Mouse (Mus musculus): ENCODE data around the gene Timp4.
"Not testable (repeated sequence)": the region's sequence is repeated elsewhere in the genome, so short reads cannot be mapped to it uniquely, and the experiment has no call there.

Gene Timp4

DNA sequence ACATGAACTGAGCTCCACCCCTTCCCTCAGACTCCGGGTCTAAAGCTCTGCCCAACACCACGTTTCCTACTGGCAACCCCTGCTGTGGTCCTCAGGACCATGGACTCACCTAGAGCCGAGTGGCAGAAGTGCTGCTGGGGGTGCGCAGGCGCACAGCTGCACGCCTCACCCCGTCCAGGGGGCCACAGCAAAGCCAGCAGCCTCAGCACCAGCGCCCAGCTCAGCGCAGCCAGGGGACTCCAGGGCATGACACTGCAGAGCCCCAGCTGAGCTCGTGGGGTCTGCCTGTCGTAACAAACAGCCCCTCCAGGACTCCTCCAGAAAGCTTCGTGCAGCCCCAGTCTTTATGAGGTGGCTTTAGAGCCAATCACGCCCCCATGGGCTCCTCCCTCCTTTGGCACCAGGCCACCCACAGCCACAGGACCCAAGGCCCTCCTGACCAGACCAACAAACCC, 447 bp downstream of the Timp4 start:
- DNase-seq (ENCODE audit: low spot score): no peak

DNA sequence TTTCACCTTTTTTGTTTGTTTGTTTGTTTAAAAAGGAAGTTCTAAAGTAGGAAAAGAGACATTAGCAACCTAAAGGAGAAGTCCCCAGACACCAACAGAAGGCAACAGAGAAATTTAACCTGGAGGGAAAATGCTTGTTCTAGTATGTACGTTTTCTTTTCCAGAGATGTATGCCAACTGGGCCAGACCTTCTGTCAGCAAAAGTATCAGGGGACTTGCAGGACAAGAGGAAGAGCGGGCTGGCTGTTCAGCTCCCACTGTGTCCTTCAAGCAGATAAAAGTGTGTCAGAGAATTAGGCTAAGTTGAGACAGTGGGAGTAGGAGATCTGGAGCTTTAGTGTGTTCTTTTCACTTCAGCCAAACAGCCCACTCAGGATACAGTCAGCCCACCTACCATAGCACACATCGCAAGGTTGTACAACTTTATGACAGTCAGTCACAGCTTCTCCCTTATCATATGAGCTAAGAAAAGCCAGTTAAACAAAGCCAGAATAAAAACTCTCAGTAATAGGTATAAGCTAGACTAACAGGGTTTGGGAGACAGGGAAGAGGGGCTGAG, 6.4 kb downstream of the Timp4 start:
- DNase-seq (ENCODE audit: low spot score): no peak

DNA sequence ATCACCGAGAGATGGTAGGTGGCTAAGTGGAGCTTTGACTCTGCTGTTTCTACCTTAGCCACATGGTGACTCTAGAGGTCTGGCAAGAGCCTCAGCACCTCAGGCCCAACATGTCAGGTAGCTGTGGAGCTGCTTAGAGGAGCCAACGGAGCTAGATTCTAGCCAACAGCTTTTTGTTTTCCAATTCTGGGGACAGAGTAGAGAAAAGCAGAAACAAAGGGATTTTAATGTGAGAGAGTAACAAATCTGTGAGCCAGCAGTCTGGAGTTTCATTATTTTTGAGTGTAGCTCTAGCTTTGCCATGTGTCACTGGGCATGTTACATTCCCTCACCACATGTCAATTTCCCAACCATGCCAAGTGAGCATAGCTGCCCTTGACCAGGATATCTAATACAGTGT, 7.8 kb downstream of the Timp4 start:
- DNase-seq (ENCODE audit: low spot score): no peak

DNA sequence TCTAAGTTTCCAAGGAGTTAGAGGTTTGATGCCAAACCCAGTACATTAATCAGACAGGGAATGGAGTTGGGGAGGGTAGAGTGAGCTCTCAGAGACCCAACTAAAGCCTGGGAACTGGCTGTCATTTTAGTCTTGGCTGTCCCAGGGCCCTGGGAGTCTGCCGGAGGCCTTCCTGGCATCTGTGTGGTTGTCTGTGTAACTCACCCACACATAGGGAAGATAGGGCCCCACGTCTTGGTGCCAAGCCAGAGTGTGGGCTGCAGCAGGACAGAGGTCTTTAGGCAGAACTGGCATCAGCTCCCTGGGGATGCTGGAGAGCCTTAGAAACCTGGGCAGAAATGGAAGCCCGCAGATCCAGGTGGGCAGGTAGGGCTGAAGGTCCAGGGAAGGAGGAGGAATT, 10.1 kb downstream of the Timp4 start:
- DNase-seq (ENCODE audit: low spot score): no peak

DNA sequence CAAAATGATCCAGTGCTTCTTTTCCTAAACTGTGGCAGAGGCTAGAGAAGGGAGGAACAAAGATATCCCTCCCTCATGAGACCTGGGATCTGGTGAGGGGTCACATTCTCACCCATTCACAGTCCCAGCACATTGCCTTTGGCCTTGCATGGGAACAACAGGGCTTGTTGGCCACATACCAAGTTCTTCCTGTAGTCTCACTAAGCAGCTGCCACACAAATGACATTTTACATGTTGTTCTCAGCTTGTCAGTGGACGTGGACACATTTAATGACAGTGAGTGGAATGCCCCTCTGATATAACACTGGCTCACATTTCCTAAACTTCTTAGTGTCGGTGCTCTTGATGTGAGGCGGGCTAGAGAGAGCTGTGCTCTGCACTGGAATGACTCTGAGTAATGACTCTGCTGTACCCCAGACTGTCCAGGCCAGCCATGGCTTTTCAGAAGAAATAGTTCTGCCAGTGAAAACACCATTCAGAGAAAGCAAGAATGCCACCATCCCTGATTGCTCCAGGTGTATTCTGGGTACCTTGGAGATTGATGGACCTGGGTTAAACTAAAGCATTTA, 10.8 kb downstream of the Timp4 start:
- no peak for DNase-seq (ENCODE audit: low spot score)

DNA sequence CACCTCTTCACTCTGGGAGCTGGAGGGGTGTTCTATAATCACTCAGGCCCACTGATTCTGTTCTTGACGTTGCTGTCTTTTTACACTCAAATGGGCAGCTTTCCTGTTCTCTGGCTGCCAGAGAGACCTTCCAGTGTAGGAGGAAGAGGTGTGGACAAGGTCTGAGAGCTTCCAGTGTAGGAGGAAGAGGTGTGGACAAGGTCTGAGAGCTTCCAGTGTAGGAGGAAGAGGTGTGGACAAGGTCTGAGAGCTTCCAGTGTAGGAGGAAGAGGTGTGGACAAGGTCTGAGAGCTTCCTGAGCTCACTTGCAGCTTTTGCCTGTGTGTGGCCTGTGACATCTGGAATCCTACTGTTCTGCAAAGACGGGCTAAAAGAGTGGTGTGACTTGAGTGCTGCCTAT, 11.6 kb downstream of the Timp4 start:
- not testable (repeated sequence) for DNase-seq (ENCODE audit: low spot score)

DNA sequence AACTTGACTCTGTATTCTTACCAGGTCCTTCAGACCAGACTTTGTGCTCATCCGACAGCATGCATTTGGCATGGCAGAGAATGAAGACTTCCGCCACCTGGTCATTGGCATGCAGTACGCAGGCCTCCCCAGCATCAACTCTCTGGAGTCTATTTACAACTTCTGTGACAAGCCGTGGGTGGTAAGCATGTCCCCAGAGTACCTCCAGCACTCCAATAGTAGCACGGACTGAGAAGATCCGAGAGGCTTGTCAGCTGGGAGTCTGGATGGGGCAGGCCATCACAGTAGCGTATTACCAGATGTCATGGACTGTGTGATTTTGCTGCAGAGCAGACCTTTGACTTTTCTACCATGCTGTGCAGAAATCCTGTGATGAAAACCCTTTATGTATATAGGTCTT, 12.7 kb downstream of the Timp4 start:
- DNase-seq (ENCODE audit: low spot score): no peak

DNA sequence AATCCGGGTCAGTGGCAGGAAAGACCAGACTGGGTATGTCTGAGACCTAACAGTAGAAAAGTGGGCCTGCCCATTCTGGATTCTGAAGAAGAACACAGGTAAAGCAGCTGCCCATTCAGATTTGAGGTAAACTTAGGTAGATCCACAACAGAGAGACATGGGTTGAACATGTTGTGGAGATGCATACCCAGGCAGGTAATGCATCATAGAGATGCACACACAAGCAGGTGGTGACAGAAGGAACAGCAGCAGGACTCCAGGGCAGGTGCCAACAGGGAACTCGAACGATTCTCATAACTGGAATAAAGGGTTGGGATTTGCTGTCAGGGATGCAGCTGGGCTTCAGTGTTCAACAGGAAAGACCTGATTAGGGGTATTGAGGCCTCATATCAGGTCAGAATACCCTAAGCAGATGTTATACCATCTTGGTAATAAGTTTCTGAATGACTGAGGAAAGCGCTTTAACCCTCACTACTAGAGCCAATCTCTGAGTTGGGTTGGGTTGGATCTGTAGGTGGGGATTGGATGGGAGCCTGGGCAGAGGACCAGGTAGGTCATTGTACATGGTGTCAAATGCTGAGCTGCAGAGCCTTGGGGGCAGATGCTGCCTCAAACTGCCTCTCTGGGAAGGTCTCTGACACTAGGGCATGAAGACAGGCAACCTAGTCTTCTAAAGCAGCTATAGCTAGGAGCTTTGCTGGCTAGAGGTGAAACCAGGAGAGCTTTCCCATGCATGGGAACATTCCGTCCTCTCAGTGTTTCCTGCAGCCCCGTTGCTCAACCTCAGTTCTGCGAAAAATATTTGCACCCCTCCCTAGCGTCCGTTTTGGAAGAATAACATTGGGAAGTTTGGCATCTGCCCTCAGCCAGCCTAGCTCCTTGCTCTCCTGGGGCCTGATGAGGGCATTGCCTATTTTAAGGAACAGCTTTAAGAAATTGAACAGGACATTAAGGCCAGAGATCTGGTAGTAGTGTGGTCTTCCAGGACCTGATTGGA, 13.7 kb downstream of the Timp4 start:
- DNase-seq (ENCODE audit: low spot score): no peak

DNA sequence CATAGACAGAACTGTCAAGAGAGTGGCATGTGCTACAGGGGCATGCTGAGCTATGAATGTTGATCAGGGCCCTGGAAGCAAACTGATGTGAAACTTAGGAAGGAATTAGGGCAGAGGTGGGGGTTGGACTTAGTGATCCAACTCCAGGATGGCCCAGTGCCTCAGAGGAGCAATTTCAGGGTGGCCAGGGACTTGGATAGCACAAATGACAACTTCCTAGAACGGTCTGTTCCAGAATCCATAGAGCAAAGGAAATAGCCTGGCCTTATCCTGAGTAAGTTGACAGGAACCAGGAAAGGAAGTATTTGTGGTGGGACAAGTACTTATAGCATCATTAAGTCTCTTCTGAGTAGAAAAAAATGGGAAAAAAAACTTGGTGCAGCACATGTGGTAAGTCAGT, 19.4 kb downstream of the Timp4 start:
- DNase-seq (ENCODE audit: low spot score): no peak

DNA sequence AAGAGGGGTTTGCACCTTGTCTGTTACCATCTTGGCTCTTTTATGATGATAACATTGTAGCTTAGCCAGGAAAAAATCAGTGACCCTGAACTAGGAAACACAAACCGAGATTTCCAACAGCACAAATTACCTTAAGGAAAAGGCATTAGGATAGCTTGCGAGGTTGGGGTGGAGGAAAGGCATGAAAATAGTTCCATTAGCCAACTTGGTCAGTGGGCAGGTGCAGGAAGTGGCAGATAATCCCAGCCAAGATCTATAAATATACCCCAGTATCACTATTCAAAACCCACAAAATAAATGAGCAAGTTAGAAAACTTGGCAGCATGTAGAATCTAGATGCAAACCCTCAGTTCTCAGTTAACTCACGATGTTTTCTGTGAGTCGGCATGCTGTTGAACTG, 20.2 kb downstream of the Timp4 start:
- no peak for DNase-seq (ENCODE audit: low spot score)

DNA sequence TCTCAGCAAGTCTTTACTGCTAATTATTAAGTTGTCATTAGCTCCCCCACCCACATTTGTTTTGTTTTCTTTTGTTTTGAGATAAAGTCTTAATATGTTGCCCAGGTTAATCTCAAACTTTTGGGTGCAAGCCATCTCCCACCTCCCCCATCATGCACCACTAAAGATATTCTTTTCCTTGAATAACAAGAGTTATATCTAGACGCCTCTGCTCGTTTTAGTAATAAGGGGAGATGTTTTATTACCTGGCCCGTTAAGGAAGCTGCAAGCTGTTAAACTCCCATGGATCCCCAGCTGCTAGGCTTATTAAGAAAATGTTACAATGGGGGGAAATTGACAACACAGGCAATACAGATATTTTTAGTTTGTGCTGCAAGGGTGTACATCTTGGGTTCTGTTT, 21.4 kb downstream of the Timp4 start:
- no peak for DNase-seq (ENCODE audit: low spot score)

DNA sequence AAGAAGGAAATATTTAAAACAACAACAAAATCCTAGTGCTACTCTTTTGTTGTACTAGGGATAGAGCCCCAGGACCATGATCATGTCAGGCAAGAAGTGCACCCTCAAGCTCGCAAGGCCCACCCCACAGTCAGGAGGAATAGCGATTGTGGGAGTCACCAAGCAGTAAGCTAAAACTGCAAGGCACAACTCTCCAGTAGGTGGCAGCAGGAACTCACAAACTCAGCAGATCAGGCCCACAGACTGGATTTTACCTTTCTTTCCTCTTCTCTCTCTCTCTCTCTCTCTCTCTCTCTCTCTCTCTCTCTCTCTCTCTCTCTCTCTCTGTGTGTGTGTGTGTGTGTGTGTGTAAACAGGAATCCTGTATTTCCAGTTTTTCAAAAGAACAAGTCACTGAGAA, 24.5 kb downstream of the Timp4 start:
- peak; percentile 38 for DNase-seq (ENCODE audit: low spot score)

DNA sequence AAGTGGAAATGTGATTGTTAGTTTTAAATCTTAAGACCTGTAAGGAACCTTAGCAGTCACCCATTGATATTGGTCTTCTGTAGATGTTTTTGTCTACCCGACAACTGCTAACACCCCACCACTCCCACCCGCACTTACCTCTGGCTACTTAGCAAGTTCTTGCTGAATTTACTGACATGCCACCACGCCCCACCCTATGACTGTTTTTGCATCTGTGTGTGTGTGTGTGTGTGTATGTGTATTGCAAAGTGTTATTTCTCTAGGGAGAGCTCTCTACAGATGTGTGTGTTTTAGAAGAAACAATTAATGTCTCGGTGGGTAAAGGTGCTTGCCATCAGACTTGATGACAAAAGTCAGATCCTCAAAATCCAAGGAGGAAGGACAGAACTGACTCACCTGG, 25.0 kb downstream of the Timp4 start, which contains the start of gene Gm17482:
Gm17482 (plus strand) TSS at position 301 of the 400 bp plus-strand sequence.
- DNase-seq (ENCODE audit: low spot score): no peak

DNA sequence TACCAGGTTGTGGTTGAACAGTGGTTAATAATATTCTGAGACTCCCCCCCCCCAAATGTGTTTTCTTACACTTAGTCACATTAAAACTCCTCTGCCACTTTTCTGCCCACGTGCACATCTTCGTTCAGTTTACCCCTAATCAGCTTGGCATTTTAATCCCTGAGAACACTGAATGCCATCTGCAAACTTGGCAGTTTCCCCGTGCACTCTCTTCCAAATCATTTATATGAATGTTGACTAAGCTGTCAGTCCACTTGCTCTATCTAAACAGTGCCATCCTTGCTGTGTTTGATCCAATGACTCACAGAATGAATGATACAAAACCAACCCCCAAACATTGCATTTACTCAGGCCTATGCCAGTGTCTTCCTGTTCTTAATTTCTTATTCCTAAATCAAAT, 26.5 kb downstream of the Timp4 start:
- DNase-seq (ENCODE audit: low spot score): no peak

DNA sequence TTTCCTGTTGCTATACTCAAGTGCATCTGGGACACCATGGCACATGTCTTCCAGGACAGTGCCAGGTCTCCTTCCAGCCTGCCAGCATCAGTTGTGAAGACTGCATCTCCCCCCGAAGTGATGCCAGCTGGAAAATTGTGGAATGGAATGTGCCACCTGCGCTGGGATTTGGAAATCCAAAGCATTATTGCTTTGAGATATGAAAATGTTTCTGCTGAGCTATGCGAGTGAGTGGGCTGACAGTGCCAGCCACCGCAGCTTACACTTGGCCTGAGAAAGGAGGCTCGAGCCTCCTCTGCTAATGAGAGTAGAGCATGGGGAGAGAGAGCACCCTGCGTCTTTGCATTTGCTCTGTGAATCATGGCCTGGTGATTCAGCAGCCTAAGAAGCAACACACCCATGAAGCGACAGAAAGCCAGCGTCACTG, 30.8 kb downstream of the Timp4 start:
- no peak for DNase-seq (ENCODE audit: low spot score)

DNA sequence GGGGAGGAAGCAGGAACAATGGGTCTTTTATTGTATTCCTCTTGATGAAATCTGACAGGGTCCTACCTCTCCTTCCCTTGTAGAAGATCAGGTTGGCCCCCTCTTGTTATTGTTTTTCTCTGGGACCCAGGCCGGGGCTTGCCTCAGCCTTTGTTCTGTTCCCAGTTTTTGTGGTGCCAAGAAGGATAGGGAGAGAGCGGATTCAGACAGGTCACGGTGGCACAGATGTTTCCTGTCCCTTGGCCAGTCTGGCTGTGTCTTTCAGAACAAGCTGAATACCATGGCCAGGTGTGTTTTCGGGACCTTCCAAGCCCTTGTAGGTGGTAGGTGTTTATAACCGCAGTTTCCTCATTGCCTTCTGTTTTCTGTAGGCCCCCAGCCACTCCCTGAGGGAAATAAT, 38.9 kb downstream of the Timp4 start:
- no peak for DNase-seq (ENCODE audit: low spot score)

DNA sequence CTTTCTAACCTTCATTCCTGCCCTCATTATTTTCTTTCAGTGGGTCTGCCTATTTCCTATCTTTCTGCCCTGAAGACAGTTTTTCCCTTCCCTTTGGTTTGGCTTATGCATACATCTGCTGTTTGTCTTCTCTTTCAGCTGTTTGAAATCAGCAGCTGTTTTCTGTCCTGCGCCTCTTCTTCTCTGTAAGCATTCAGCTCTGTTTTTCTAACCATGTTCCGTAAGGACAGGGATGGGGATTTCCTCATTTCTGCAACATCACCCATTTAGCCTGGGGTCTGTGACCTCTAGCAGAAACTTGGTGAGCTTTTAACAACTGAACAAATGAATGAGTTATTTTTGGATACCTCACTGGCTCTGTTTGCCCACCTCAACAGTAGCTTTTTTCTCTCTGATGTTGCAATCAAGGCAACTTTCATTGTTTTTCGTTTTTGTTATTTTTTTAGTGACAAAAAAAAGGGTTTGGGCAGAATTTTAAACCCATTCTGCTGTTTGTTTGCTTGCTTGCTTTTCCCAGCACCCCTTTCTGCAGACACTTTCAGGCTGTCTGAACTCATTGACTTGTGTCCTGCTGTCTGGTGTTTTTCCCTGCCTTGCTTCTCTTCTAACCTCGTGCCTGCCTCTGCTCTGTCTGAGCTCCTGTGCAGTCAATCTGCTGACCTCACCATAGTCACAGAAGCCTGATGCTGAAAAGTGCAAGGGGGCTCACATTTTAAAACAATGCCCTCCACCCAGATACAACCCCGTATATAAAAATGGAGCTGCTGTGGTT, 39.7 kb downstream of the Timp4 start:
- DNase-seq (ENCODE audit: low spot score): no peak

DNA sequence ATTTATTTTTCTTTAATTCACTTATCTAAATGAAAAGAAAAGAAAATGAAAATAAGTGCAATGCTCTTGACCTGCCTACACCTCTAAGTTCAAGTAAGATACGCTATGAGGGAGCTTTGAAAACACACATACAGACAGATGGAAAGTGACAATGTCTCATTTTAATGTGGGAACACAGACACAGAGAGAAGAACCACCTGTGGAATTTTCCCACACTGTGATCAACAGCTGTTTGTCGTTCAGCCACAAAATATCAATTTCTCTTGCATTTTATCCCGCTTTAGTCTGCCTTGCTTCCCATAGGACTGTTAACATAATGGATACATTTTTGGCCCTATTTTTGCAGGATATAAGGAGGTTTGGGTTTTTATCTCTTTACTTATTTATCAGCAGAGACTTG, 41.2 kb downstream of the Timp4 start:
- DNase-seq (ENCODE audit: low spot score): no peak

DNA sequence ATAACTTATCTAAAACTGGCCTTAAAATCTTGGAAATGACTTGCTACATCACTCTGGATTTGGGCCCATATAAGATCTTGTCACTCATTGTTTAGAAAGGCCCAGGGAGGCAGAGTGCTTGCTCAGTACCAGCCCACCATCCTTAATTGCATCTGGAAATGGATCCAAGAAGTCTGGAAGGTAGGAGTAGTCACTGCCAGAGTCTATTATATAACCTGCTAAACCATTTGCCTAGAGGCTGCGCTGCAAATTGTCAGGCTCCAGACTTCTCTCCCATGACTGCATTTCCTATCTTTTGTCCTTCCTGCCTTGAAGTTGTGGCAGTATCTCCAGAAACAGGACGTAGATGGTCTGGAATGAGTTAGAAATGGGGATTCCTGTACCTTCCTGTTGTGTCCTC, 41.8 kb downstream of the Timp4 start:
- no peak for DNase-seq (ENCODE audit: low spot score)

DNA sequence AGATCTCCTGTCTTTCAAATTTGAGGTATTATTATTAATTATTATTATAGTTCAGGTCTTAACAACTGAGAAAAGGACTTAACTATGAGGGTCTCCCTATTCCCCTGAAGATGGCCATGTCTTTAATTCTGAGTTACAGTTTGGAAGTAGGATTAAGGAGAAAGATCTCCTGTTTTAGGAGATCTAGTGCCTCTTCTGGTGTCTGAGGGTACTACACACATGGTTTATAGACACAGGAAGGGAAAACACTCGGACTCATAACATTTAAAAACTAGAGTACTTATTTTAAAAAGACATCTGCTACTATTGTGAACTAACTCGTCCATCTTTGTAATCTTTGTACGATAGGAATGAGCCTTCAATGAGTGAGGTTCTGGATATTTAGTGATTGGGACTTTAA, 49.0 kb downstream of the Timp4 start:
- DNase-seq (ENCODE audit: low spot score): no peak

DNA sequence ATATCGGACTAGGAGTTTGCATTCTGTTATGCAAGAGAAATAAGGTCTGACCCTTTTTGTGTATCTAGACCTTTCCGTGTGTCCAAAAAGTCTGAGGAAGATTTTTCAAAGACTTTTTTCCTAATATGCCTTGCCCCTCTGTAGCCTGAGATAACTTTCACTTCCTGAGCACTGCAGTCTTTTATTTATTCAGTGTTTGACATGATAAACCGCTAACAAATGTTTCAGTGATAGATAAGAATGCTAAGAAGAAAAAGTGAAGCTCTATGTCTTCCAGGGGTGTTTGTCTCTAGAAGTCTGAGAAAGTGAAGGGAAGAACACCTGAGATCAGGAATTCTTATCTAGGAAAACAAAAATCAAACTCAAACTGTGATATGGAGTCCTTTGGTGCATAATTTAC, 51.3 kb downstream of the Timp4 start:
- DNase-seq (ENCODE audit: low spot score): no peak

All from urinary bladder, postnatal 10 days (tissue).